Mouse (Mus musculus) ES-Bruce4 (cell line): ENCODE results near the gene Khk.

Experiments
- CTCF ChIP-seq: IDR thresholded peaks from one replicate; pipeline ENCODE4 v1.8.1; 2011; ENCODE audit warnings: low read depth, low read length
- EP300 ChIP-seq: IDR thresholded peaks from 2 replicates; pipeline ENCODE4 v1.6.1; 2011; ENCODE audit warnings: low read depth, low read length; ENCODE audit not compliant: insufficient read depth
- POLR2A ChIP-seq: IDR thresholded peaks from one replicate; pipeline ENCODE4 v1.8.1; 2011; ENCODE audit warnings: low read length; ENCODE audit not compliant: insufficient read depth

GRCm38 (mm10) chr5:30923119-30923518, 1.9 kb downstream of the Khk start:
- TF ChIP-seq POLR2A: no peak
- no peak for TF ChIP-seq CTCF
- TF ChIP-seq EP300: no peak
